Mouse (Mus musculus) right cerebral cortex, postnatal 25 days (tissue): ENCODE measurements around the gene Fzd7.
"Not testable (repeated sequence)": the region's sequence is repeated elsewhere in the genome, so short reads cannot be mapped to it uniquely, and the experiment has no call there.

Experiments used
- DNase-seq: peaks from one replicate; pipeline ENCODE4 v3.0.0; 2022

Gene Fzd7

DNA sequence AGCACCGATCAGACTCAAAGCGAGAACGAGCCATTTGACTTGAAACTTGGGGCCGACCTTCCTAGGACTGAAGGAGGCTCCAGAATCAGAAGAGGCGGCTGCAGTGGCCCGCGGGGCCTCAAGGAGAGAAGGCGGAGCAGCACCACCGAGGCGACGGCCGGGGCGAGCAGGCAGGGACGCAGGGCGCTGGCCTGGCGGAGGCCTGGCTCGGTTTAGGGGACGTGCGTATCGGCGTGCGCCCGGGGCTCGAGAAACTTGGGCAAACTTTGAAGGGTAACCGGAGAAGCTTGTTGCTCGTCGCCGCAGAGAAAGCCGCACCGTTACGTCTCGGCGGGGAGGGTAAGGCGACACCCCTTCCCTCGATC lies at the start of gene Fzd7:
TSS of gene Fzd7 (plus strand) at position 94 of the 365 bp plus-strand sequence.
- no peak for DNase-seq

DNA sequence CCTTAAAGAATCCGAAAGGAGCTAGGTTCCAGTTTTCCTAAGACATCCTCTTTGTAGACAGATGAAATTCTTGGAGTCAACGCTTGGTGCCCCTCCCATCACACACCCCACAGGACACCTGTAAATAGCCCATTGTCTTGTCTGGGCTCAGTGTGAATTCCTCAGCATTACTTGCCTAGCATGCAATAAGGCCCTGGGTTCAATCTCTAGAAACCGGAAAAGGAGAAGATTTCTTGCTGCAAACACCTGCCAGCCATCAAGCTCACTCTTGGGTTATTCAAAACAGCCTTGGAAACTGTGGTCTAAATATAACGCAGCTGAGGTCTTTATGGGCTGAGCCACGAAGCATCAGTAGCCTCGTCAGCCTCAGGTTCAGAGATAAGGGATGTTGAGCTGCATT lies 48.9 kb upstream of the Fzd7 start:
- DNase-seq = no peak

DNA sequence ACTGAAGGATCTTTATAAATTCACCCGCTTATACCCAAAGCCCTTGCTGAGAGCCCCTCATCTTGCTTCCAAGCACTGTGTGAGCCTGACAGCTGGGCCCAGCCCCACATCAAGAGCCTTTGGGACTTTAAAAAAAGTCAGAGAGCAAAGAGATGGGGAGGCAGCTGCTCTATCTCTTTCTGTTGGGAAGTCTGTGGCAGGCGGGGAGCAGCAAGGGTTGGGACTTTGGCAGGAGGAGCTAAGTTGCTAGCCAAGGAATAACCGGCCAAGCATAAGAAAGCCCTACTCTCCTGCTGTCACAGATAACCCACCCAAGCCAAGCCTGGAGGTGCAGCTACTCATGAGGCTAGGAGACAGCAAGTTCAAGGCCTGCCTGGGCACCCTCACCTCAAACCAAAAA lies 48.2 kb upstream of the Fzd7 start:
- DNase-seq = no peak

DNA sequence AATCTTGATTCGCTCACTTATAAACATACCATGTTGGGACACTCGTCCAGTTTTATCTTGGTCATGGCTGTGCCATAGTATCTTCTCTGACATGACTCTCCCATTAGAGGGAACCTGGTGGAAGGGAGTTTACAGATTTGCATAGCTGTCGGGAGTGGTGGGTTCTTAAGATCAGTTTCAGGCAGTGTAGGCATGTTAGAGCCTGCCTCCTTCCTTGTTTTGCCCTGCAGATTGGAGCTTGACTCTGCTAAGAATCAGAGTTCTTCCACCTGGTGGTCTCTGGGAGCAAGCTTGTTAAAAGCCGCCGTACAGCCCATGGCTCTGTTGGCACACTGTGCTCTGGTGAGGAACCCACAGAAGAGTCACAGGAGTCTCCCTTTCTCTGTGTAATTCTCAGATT lies 47.0 kb upstream of the Fzd7 start:
- no peak for DNase-seq

DNA sequence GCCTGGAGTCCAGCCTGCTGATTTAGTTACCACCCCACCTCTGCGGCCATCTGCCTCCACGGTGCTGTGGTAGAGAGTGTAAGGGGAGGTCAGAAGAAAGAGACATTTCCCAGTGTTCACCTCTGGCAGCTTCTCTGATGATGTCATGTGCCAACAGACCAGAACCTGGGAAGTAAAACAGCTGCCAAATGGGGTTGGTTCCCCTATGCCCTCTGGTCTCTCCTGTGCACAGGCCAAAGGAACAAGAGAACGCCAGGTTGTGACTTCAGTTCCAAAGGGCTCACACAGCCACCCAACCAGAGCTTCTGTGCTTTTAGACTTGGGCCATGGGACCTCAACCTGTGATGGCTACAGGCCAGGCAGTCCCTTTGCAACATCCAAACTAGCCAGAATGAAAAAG lies 45.9 kb upstream of the Fzd7 start:
- DNase-seq = no peak

DNA sequence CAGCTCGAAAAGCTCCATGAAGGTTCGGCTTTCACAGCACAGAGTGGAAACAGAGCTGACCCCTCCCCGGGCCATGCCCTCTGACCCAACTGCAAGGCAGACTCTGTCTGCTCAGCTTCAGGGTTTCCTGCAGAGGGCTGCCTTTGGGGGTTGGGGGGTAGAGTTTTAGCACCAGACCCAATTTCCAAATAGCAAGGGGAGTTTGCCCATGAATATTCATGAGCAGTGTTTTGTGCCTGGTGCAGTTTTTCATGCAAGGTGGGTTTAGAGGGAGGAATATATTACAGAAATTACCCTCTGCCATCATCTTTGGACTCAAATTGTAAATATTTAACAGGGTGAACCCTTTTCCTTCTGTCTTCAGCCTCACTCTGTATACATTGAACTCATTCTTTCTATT lies 44.3 kb upstream of the Fzd7 start:
- DNase-seq = no peak

DNA sequence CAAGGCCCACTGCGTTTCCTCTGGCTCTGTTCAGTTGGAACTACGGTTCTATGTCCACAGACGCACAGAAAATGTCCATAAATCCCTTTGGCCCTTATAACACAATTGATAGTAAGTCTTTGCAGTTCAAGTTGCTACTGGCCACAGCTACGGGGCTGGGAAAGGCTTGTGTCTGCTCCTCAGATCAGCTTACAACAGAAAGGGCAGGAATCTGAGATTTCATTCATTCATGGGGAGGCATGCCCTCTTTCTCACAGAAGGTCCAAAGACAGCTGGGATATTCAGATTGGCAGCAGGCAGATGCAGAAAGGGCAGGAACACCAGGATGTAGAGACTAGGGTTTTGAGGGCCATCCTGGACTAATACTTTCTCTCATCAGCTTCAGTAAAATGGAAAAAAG lies 43.9 kb upstream of the Fzd7 start:
- no peak for DNase-seq

DNA sequence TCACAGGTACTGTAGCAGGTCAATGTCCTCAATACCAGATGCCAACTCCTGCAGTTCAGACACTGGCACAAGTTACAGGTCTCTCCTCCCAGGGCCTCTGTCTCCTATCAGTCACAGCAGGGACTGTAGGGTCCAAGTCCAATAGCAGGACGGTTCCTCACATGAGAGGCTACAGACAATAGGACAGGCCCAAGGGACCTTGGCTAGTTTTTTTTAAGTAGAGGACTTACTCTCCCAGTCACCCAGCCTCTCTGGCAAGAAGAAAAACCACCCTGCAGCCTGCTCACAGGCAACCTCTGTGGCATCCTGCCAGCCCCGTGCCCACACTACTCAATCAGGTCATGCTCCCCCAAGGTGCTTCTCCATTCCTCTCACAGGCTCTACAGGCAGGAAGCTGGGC lies 43.0 kb upstream of the Fzd7 start:
- no peak for DNase-seq

DNA sequence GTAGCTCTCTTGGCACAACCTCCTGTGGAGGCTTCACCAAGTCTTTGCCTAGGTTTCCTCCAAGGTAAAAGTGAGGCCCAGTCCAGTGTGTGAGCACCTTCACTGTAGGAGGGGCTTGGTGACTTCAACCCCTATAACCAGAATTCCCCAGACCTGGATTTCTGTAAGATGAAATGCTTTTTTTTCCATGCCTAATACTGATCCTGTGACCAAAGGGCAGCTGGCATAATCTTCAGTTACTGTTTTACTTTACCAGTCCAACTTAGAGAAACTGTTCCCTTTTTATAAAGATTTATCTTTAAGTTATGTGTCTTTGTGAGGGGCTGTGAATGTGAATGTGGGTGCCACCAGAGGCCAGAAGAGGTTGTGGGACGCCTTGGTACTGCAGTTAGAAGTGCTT lies 42.3 kb upstream of the Fzd7 start:
- DNase-seq = no peak

DNA sequence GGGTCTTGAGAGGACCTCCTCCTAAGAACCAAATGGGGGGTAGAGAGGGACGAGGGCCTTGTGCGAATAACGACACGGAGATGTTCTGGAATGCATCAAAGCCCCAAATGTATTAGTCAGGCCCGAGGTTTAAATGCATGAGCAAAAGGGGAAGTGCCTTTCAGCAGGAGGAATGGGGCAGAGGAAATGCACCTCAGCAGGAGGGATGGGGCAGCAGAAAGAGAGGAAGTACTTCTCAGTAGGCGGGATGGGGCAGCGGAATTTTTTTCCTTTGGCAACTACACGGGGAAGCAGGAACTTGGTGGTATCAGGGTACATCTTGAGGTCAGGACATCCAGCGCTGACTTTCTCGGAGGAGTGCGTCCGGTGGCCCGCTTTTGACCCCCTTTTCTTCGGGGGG lies 39.5 kb upstream of the Fzd7 start:
- DNase-seq = not testable (repeated sequence)

DNA sequence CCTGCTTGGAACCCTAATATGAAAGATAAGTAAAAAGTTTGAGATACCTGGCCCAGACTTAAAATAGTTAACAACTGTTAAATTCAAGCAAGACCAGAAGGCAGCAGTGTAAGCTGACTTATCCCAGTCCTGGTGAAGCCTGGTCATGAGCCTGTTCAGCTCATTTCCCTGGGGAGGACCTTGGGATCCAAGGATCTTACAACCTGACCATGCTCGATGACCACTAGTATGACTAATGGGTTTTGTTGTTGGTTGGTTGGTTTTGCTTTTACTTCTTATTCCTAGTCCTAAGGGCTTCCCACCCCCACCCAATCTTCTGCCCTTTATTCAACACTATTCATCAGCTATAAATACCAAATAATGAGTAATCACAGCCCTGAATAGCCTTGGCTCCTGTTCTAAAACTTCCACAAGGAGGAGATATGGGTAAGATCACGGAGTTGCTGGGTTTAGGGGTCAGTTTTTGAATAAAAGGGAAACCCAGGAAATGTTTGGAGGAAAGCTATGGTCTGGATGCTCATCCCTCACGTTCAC lies 38.0 kb upstream of the Fzd7 start:
- DNase-seq = no peak

DNA sequence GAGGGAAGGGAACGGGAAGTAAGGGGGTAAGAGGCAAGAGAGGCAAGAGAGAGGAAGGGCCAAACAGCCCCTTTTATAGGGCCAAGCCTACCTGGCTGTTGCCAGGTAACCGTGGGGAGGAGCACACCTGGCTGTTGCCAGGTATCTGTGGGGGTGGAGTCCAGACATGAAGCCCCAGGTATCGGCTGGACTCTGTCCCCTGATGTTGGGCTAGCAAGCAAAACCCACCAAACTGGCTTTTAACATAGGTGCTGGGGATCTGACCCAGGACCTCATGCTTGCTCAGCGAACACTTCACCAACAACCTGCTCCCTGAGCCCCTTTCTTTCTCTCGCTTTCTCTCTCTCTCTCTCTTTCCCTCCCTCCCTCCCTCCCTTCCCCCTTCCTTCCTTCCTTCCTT lies 37.0 kb upstream of the Fzd7 start:
- no peak for DNase-seq

DNA sequence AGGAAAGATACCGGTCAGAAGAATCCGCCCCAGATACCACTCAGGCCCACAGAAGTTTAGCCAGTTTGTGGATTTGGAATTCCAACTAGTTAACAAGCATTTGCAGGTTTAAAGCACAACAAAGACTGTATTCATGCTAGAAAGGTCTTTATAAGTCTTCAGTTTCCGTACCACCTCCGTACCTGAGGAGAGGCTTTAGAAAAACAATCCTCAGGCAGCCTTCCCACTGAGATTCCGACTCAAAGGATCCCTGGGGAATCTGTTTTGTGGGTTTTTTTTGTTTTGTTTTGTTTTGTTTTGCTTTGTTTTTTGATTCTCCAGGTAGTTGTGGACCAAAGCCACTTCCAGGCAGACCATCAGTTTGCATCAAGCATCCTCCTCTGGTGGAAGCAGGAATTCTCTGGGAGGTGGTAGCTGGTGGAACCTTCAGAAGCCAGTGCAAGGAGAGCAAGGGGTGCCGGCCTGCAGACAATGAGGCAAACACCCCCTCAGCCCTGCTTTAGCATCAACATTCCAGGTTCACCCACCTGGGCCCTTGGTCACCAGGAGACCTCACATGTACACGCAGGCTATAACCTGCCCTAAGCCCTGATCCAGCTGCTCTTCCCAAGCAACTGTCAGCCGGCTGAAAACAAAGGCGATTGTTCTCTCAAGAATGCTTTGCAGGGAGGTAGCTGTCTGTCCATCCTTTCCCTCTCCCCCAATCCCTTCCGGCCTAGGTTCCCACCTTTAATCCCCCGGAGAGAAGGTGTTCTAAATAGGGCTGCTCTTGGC lies 33.5 kb upstream of the Fzd7 start:
- DNase-seq = no peak

DNA sequence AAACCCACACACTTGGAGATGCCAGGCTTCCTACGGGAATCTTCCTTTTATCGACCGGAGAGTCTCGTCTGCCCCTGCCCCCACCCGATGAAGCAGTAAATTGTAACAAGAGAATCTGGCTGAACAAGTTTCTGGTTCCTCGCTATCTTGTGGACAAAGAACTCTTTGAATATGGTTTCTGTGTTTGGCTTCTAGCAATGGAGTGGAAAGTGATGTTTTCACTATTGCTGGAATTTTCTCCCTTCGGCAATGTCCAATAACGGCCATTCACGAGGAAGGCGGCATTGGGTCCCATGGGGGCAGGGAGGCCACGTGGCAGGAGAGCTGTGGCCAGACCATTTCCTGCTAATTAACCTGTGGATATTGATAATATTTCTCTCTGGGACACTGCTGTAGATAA lies 32.8 kb upstream of the Fzd7 start:
- DNase-seq = no peak

DNA sequence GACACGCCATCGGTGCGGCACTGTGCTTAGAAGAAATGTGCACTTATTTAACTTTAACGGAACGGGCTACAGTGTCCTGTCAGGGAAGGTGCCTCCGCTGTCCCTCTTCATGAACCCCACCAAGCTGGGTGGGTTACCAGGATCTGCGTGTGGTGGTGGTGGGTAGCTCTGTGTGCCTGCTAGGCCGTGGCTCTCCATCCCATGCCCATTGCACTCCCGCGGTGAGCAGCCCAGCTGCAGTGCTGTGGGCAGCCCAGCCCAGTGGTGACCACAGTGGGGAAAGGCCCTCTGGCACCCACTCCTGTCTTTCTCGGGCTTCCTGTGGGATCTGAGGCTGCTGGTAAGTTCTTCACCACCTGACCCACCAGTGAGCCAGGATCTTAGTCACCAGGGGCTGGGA lies 31.3 kb upstream of the Fzd7 start:
- no peak for DNase-seq

DNA sequence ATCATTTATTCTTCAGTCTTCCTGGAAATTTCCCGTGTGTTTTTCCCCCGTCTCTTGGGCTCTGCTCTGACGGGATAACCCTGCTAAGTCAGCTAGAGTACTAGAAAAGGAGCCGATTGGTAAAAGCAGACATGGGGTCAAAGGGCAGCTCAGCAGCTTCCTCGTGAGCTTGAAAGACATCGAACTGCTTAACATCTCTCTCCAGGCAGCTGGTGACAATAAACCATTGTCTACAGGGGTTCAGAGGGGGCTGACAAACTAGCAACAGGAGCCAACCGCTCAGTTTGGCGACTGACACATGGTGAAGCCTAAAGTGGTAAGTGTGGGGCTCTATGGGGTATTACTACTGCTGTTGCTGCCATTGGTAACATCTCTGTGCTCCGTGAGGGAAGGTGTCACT lies 30.6 kb upstream of the Fzd7 start:
- no peak for DNase-seq

DNA sequence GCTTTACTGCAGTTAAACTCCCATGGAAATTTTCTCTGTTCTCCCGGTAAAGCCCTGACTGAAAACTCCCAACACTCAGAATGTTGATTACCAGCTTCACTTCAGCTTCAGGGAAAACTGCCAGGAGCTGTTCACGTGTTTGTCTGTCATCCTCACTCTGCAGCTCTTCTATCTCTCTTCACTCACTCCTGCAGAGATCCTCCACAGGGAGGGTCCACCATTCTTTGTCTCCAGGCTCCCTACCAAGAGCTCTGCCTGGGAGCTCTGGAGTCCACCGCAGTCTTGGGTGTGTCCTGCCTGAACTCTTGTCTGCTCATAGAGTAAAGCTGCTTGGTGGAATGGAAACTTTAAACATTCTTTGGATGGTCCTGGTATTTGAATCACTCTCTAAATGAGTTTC lies 25.4 kb upstream of the Fzd7 start:
- DNase-seq = no peak

DNA sequence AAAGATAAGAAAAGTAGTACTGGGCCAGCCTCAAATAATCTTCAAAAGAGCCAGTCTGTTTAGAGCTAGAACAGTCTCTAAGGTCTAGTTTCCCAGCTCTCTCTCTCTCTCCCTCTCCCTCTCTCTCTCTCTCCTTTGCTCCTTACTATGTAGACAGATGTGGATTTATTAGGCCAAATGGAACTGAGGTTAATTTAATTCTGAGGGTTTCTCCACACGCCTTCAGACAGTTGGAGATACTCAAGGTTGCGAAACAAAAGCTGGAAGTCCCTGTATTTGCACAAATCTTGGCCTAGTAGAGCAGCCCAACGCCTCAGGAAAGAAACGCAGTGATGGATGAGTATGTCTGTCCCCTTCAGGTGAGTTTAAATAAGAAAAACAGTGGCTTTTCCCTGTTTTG lies 24.4 kb upstream of the Fzd7 start:
- no peak for DNase-seq

DNA sequence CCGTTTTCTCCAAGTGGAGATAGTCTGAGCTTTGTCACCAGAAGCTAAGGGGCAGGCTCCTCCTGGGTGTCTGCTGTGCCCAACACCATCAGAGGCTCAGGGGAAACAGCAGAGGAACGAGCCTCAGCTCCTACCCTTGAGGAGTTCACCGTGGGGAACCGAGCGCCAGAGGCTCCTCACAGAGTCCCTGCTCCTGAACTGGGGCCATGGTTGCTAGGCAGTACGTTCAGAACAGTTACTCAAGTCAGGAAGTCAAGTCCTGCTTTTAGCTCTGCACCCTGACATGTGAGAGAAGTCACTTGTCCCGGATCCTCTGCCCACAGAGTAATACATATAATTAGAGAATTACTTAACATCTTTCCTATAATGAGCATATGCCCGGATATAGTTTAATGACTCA lies 23.3 kb upstream of the Fzd7 start:
- no peak for DNase-seq

DNA sequence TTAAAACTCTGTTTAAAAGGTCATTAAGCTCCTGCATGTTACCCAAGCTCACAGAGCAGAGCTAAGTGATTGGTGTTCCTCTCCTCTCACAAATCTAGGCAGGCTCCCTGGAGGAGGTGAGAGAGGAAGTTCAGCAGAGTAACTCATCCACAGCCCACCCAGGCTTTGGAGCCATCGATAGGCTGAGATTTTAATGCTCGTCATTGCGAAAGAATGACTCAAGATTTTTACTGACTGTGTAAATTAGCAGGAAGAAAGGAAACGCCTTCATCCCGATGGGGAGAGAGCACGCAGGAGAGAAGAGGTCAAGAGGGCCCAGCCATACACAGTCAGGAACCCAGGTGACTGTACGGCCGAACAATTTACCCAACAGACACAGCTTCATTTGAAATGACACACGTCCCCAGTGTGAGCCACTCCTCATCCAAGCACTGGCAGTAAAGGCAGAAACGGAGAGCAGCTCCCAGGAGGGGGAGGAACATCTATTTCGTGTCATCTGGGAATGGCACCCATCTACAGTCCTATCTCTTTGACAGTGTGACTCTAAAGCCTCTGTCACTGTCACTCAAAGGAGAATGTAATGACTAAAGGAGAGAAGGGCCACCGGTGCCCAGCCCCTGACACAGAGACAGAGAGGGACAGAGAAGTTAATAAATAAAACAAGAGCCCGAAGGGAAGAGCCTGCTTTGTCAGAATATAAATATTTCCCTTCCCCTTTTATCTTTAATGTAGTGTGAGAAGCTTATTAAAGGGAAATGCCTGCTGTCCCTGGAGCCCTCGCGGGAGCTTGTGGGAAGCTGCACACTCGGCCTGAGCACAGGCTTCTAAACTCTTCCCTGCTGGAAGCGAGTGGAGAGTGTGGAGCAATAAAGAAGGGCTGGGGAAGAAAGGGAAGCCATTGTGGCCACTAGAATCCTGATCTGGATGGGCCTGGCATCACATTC lies 17.3 kb upstream of the Fzd7 start:
- DNase-seq = no peak

DNA sequence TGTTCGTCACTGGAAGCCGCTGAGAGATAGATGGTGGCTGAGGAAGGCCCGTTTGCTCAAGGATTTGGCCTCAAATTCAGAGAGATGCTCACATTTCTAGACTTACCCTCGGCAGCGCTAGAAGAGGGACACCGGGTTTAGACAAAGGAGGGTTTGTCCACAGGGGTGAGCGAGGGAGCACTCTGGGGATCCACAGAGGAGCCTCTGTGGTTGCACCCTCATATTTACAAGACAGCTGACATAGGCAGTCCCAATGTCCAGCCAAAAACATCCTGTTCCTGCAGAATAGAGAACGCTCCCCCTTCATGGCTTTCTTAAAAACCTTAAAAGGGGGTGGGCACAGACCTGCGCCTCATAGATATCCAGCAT lies 16.6 kb upstream of the Fzd7 start:
- DNase-seq = no peak

DNA sequence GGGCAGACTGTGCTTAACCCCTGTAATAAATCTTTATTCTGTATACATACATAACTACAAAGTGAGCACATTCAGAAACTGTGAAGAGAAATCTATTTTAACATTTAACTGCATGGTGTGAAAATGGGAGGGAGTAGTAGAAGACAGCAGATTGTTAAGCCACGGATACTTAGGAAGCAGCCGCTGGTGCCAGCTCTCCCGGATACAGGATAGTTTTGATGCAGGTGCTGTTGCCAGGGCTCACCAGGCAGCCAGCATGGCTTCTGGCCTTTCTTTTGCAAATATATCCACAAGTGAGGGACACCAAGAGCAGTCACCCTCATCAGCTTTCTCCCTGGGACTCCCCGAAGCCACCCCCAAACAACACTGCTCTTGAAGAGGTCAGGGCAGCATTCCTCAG lies 13.1 kb upstream of the Fzd7 start:
- no peak for DNase-seq

DNA sequence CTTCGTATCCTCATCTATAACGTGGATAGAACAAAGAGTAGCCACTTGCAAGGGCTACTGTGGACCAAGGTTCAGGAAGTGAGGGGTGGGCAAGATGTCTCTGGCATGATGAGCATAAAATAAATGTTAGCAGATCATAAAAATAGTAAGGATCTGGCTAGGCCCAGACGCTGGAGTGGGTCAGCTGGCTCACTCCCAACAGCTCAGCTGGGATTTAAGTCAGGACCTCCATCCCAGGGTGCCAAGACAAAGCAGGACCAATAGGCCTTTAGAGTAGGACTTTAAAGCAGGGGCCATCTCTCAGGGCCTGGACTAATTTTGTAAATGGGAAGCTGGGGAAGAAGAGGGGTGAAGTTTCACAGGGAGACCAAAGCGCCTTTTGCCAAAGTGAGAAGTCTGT lies 11.5 kb upstream of the Fzd7 start:
- no peak for DNase-seq
